Mouse (Mus musculus) heart, embryonic 13.5 days (tissue): ENCODE results near the gene Aco2. TPM values are rescaled to one million over a fixed set of nuclear protein-coding genes. Genes with fewer than 3 reads are reported as not detected.
A peak's percentile ranks its signal among the peaks of the same experiment; 100 is the strongest.

ENCODE experiments used
- ATAC-seq: fragments of 200-750 bp; cut with Nextera tagmentation; 2 replicates; pipeline ENCODE4 v1.8.0; 2017; ENCODE audit warnings: moderate TSS enrichment; ENCODE audit not compliant: insufficient number of reproducible peaks, low FRiP score, low TSS enrichment; ENCODE audit errors: extremely low read depth
- H3K27ac ChIP-seq: fragments of 300-500 bp; sonication (generic); replicated peaks from 2 replicates; pipeline ENCODE4 v1.5.1; 2015; ENCODE audit warnings: moderate library complexity, mild to moderate bottlenecking, inconsistent platforms
- H3K27me3 ChIP-seq: fragments of 300-500 bp; sonication (generic); replicated peaks from 2 replicates; pipeline ENCODE4 v1.6.1; 2015; ENCODE audit warnings: mild to moderate bottlenecking, inconsistent platforms
- H3K36me3 ChIP-seq: fragments of 300-500 bp; sonication (generic); 2 replicates; pipeline ENCODE4 v1.6.1; 2015; ENCODE audit warnings: mild to moderate bottlenecking, inconsistent platforms
- H3K4me1 ChIP-seq: fragments of 300-500 bp; sonication (generic); 2 replicates; pipeline ENCODE4 v1.6.1; 2015; ENCODE audit warnings: inconsistent platforms
- H3K4me2 ChIP-seq: fragments of 300-500 bp; sonication (generic); 2 replicates; pipeline ENCODE4 v1.6.1; 2015; ENCODE audit warnings: inconsistent platforms, mild to moderate bottlenecking, moderate library complexity
- H3K4me3 ChIP-seq: fragments of 300-500 bp; sonication (generic); 2 replicates; pipeline ENCODE4 v1.5.1; 2015; ENCODE audit warnings: moderate library complexity, mild to moderate bottlenecking, inconsistent platforms
- H3K9ac ChIP-seq: fragments of 300-500 bp; sonication (generic); 2 replicates; pipeline ENCODE4 v1.6.1; 2015; ENCODE audit warnings: inconsistent platforms, mild to moderate bottlenecking, moderate library complexity
- H3K9me3 ChIP-seq: fragments of 300-500 bp; sonication (generic); 2 replicates; pipeline ENCODE4 v1.6.1; 2016; ENCODE audit warnings: inconsistent platforms
- WGBS: fragments of 180-500 bp; shearing (Covaris S2); methylation state at CpG from one replicate; pipeline ENCODE4 v1.1.7; 2015; ENCODE audit warnings: mixed read lengths; 5-methylcytosine and 5-hydroxymethylcytosine counted together
- polyA plus RNA-seq: library from polyadenylated mRNA; unstranded; fragments of >200 nt; fragmentation: Nextera tagmentation; extraction: Ambion mirVana; gene quantifications from 2 replicates; pipeline ENCODE4 v1.2.1, GENCODE M21; 2015

Aco2 gene
- polyA plus RNA-seq, 1 experiment from 2014 or later, result 486 TPM

DNA sequence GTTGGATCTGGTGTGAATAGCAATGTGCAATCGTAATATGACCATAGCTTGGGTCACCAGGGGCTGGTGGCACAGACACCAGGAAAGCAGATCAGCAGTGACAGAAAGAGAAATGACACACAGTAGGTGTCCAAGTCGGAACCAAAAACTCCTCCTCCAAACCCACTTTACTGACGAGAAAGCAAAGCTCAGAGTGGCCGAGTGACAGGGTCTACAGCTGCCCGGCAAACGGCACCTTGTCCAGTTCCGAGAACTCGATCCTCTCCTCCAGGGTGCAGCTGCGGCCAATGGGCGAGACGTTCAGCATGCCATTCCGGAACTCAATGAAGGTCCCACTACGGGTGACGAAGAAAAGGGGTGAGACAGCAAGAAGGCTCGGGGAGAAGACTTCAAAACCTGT is 83.3 kb downstream of the Aco2 start:
- Histone ChIP-seq H3K4me1 (peaks cover 14% of the 10 kb centered on the region; the same call in 1 of the 2 replicates), H3K27ac (no peak overlapping the region), H3K9ac (no peak overlapping the region), H3K9me3 (no peaks in the 10 kb centered on the region), H3K4me3 (no peak overlapping the region), H3K4me2 (no peak overlapping the region), H3K36me3 (peaks cover 38% of the 10 kb centered on the region), H3K27me3 (no peaks in the 10 kb centered on the region)
- ATAC-seq, result no peak
- WGBS, result 89% methylated on average over 15 of the region's 15 CpGs

DNA sequence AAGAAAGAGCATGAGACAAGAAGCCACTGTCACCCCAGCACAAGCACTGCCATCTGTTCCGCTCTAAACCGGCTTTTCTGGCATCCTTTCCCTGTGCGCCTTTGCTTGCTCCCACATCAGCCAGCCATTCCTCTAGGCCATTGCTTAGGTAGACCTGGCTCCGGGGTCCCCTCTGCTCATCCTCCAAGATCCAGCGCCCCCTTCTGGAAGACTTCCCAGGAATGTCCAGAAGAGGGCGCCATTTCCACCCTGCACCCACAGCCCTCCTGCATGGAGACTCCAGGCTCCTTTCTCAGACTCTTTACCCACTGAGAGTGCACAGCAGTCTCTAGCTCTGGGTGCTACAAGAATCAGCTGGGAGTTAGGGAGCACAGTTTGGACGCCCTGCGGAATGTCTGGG is 84.3 kb downstream of the Aco2 start:
- no peak for ATAC-seq

DNA sequence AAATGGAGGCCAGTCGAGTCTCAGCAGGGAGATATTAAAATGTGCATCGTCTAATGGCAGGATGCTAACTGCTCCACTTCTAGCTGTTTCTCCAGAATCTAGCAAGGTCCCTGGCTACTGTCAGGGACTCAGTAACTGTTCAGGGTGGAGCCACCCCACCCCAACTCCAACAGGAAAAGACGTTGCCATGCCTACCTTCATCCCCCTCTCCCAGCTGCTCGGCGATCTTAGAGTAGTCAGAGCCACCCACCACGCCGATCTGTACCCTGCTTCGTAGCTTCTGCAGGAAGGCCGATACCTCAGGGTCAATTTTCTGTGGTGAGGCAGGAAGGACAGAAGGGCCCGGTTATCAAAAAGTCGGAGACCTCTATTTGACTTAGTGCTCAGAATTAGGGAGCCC is 85.5 kb downstream of the Aco2 start:
- H3K4me2 ChIP-seq, result no peak overlapping the region
- 82% methylated on average over 11 of the region's 11 CpGs for WGBS

More for the DNA sequence above, 84.3 kb downstream of the Aco2 start:
- Histone ChIP-seq H3K9ac (no peak overlapping the region), H3K27me3 (no peaks in the 10 kb centered on the region), H3K27ac (no peak overlapping the region), H3K4me3 (no peak overlapping the region), H3K4me1 (peaks cover 16% of the 10 kb centered on the region; the same call in 1 of the 2 replicates), H3K9me3 (no peaks in the 10 kb centered on the region), H3K4me2 (no peak overlapping the region), H3K36me3 (peaks cover 35% of the 10 kb centered on the region)
- WGBS, result 66% methylated on average over 8 of the region's 8 CpGs

DNA sequence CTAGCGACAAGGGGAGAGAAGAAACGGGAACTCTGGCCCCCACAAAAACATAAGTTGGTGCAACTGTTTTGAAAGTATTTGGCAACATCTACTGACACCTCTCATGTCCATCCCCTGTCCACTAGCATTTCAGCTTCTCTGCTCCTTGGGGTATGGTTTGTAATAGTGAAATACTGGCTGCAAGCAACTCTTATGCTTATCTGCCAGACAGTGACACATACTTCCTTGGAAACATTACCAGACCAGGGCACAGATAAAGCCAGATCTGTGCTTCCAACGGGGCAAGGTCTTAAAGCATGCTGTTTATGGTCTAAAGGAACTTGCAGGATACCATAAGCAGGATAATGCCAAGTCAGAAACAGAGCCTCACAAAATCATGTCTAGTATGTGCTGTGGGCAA is 86.8 kb downstream of the Aco2 start:
- Histone ChIP-seq H3K27me3 (no peaks in the 10 kb centered on the region), H3K4me1 (peaks cover 16% of the 10 kb centered on the region; the same call in 1 of the 2 replicates), H3K9me3 (no peaks in the 10 kb centered on the region), H3K27ac (no peak overlapping the region), H3K36me3 (peaks cover 22% of the 10 kb centered on the region), H3K9ac (0 out of 2 replicates have a peak overlapping the region, but pooled peaks have one; percentile 4), H3K4me2 (no peak overlapping the region), H3K4me3 (no peak overlapping the region)
- 56% methylated on average over 3 of the region's 3 CpGs for WGBS
- ATAC-seq, result no peak

More for the DNA sequence above, 85.5 kb downstream of the Aco2 start:
- H3K27ac ChIP-seq, result no peak overlapping the region
- ATAC-seq, result no peak
- H3K36me3 ChIP-seq, result peaks cover 24% of the 10 kb centered on the region
- no peaks in the 10 kb centered on the region for H3K27me3 ChIP-seq
- H3K4me3 ChIP-seq, result no peak overlapping the region
- no peaks in the 10 kb centered on the region for H3K9me3 ChIP-seq
- H3K4me1 ChIP-seq, result peaks cover 16% of the 10 kb centered on the region; the same call in 1 of the 2 replicates
- H3K9ac ChIP-seq, result no peak overlapping the region

DNA sequence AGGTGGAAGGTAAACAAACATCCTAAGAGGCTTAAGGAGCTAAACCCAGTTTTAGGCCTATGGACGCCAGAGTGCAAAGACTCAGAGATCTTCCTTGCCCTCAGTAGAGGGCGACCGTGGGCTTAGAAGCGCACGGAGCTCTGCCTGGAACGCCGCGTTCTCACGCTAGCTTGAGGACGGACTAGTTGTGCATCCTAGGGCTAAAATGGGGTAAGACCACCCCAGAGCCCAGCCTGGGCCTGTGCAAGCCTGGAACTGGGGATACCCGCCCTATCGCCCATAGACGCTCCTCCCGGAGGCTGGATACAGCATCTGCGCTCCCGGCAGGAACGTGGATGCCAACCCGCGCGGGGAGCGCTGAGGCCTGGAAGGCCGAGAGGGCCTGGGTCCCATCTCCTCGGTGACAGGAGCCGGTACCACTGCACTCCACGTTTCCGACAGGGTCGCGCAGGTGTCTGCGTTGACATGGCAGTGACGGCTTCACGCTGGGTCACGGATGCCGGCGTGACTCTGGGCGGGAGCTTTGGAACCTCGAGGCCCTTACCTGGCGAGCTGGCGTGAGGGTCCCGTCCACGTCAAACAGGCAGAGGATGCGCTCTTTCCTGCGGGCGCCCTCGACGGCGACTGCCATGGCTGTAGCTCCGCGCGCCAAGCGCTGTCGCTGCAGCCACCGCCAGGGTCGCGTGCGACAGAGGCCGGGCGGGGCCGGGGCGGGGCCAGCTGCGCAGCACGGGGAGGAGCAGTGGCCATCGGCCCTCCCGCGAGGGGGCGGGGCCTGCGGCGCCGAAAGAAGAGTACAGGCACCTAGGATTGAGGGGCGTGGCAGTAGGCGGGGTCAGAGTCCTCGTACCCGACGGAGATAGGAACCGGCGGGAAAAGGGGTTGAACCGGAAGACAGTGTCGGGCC is 88.3 kb downstream of the Aco2 start, which contains the start of gene Pmm1:
Gene Pmm1 (minus strand): TSS at position 760 of the 907 bp plus-strand sequence.
- peak; percentile 98 for ATAC-seq
- Histone ChIP-seq H3K4me1 (peaks cover 16% of the 10 kb centered on the region; the same call in 1 of the 2 replicates), H3K36me3 (peaks cover 7% of the 10 kb centered on the region; the same call in 1 of the 2 replicates), H3K9me3 (no peaks in the 10 kb centered on the region), H3K4me2 (peak within 1 kb of the TSS; percentile 98), H3K27me3 (no peaks in the 10 kb centered on the region), H3K9ac (peak within 1 kb of the TSS; percentile 85), H3K27ac (peak within 1 kb of the TSS; percentile 81), H3K4me3 (peak within 1 kb of the TSS; percentile 66)
- WGBS, result under 1% methylated on average over 72 of the region's 77 CpGs

DNA sequence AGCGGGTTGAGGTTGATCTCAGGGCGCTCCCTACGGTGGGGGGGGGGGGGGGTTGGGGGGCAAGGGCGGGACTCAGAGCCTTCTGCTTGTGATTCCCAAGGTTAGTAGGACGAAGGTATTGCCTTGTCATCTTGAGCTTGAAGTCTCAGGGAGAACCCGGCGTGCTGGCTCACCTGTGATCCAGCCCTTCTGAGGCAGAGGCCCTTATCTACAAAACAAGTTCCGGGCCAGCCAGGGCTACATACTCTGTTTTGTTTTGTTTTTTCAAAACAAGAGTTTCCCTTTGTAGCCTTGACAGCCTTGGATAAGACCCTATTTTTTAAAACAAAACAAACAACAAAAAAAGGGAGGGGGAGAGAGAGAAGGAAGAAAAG is 89.0 kb downstream of the Aco2 start:
- Histone ChIP-seq H3K36me3 (0 out of 2 replicates have a peak, but pooled peaks cover 1% of the 10 kb centered on the region), H3K4me2 (peak overlapping the region; percentile 98), H3K27ac (peak overlapping the region; percentile 32; the same call in 1 of the 2 replicates), H3K27me3 (no peaks in the 10 kb centered on the region), H3K9me3 (no peaks in the 10 kb centered on the region), H3K4me3 (peak overlapping the region; percentile 66), H3K9ac (peak overlapping the region; percentile 64), H3K4me1 (peaks cover 16% of the 10 kb centered on the region; the same call in 1 of the 2 replicates)
- WGBS, result under 1% methylated on average over 5 of the region's 8 CpGs
- ATAC-seq, result no peak; the same call in 1 of the 2 replicates

DNA sequence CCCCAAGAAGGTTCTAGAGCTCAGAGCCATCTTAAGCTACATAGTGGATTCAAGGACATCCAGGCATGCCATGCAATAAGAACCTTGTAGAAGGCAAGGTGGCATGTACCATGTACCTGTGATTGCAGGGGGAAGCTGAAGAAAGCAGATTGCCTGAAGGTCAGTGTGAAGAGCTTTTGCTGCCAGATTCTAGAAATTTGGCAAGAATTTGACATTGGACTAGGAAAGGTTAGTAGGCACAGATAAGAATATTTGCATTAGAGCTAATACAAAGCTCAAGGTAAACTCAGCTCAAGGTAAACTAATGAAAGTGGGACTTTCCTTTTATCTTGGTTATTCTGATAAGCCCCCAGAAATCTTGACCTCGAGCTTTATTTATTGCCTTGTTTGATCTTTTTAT is 92.2 kb downstream of the Aco2 start:
- Histone ChIP-seq H3K36me3 (no peaks in the 10 kb centered on the region), H3K4me1 (peaks cover 14% of the 10 kb centered on the region; the same call in 1 of the 2 replicates), H3K4me3 (no peak overlapping the region), H3K4me2 (no peak overlapping the region), H3K27ac (no peak overlapping the region), H3K27me3 (no peaks in the 10 kb centered on the region), H3K9me3 (no peaks in the 10 kb centered on the region), H3K9ac (no peak overlapping the region)
- WGBS, result 45% methylated on average over 1 of the region's 1 CpGs
- ATAC-seq, result no peak

Other genes starting within 250 kb of the Aco2 start
- 16.5 and 16.6 TPM in 2 replicates for gene L3mbtl2, start 208.4 kb upstream of the Aco2 start, polyA plus RNA-seq
- 0.83 and 1.4 TPM in 2 replicates for gene Chadl, start 175.0 kb upstream of the Aco2 start, polyA plus RNA-seq
- gene Zc3h7b, start 127.3 kb upstream of the Aco2 start, polyA plus RNA-seq, result 19.5 and 21.4 TPM in 2 replicates
- 90.4 and 92.7 TPM in 2 replicates for gene Rangap1, start 126.8 kb upstream of the Aco2 start, polyA plus RNA-seq
- gene Tef, start 69.9 kb upstream of the Aco2 start, polyA plus RNA-seq, result 22.0 and 22.2 TPM in 2 replicates
- gene Tob2, start 13.5 kb upstream of the Aco2 start, polyA plus RNA-seq, result 11.8 and 13.8 TPM in 2 replicates
- gene Phf5a, start 398 bp upstream of the Aco2 start, polyA plus RNA-seq, result 92.7 and 114 TPM in 2 replicates
- 128 and 146 TPM in 2 replicates for gene Polr3h, start 53.9 kb downstream of the Aco2 start, polyA plus RNA-seq
- 5.9 and 7.0 TPM in 2 replicates for gene Csdc2, start 64.5 kb downstream of the Aco2 start, polyA plus RNA-seq
- 17.9 and 20.2 TPM in 2 replicates for gene Pmm1, start 88.6 kb downstream of the Aco2 start, polyA plus RNA-seq
- gene 1700029P11Rik, start 108.2 kb downstream of the Aco2 start, polyA plus RNA-seq, result not detected in 2 replicates
- gene Xrcc6, start 115.5 kb downstream of the Aco2 start, polyA plus RNA-seq, result 71.3 and 72.9 TPM in 2 replicates
- gene Desi1, start 161.6 kb downstream of the Aco2 start, polyA plus RNA-seq, result 19.1 and 20.0 TPM in 2 replicates
- gene Snu13, start 175.3 kb downstream of the Aco2 start, polyA plus RNA-seq, result 167 and 192 TPM in 2 replicates
- not detected in 2 replicates for gene 4930407I10Rik, start 186.8 kb downstream of the Aco2 start, polyA plus RNA-seq
- gene Mei1, start 197.7 kb downstream of the Aco2 start, polyA plus RNA-seq, result not detected in 2 replicates